Mouse (Mus musculus): ENCODE data around the gene Vmn1r55.
"Not testable (repeated sequence)": the region's sequence is repeated elsewhere in the genome, so short reads cannot be mapped to it uniquely, and the experiment has no call there.

Gene Vmn1r55

GRCm38 (mm10) chr7:5080815-5081214 is 68.7 kb downstream of the Vmn1r55 start:
- no peak for DNase-seq

GRCm38 (mm10) chr7:5080010-5080751 is 69.3 kb downstream of the Vmn1r55 start, which contains the start of gene Epn1:
Epn1 (plus strand) TSS chr7:5080235.
- peak; percentile 97 for DNase-seq

GRCm38 (mm10) chr7:5079365-5080009 is 70.0 kb downstream of the Vmn1r55 start:
- DNase-seq = not testable (repeated sequence)

All from B cell, adult 2 months (primary cell).